Mouse (Mus musculus) CD4-positive helper T cell, adult 2 months (primary cell): ENCODE data around the gene Tmem121b.

ENCODE experiments used
- DNase-seq: peaks from one replicate; pipeline ENCODE4 v3.0.0-alpha.2; 2012; ENCODE audit warnings: low read depth, missing footprints, low spot score

The Tmem121b gene

DNA sequence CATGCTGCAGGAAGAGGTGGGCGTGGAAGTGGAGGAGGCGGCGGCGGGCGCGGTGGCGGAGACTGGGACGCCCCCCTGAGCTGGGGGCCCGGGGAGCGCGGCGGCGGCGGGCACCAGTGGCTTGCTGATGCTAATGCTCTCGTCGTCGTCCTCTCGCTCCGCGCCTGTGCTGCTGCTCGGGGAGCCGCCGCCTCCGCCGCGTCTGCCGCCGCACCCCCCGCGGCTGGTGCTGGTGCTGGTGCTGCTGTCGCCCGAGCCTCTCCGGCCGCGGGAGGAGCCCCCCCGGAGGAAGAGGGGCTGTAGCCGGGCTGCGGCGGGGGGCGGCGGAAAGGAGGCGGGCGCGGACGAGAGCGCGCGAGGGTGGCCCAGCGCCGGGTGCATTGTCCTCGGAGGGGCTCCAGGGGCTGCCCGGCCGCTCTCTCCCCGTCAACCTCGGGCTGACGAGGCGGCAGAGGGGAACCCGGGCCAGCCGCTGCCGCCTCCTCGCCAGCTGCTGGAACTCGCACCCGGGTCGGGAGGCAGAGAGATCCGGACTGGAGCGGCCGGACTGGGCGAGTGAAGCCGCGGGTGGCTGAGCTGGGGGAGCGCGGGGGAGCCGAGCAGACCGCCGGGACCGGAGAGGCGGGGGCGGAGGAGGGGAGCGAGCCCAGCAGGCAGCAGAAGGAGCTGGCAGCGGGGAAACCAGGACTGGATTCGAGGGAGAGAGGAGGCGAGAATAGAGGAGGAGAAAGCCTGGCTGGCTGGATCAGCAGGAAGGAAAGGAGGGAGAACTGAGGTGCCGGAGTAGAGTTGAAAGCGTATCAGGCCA lies at the start of gene Tmem121b:
TSS of gene Tmem121b (minus strand) at position 434 of the 808 bp plus-strand sequence.
- DNase-seq: no peak

DNA sequence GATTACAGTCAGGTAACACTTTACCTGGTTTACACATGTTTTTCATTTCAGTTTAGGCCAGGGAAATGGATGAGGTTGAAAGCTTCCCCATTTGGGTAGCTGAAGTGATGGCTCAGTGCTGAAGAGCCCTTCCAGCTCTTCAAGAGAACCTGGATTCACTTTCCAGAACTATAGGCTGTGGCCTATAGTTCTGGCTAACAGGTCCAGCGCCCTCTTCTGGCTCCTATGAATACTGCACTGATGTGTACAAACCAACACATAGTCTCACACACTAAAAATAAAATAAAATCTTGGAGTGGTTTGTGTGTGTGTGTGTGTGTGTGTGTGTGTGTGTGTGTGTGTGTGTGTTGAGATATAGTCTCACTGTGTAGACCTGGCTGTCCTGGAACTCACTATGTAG lies 48.5 kb upstream of the Tmem121b start:
- no peak for DNase-seq

DNA sequence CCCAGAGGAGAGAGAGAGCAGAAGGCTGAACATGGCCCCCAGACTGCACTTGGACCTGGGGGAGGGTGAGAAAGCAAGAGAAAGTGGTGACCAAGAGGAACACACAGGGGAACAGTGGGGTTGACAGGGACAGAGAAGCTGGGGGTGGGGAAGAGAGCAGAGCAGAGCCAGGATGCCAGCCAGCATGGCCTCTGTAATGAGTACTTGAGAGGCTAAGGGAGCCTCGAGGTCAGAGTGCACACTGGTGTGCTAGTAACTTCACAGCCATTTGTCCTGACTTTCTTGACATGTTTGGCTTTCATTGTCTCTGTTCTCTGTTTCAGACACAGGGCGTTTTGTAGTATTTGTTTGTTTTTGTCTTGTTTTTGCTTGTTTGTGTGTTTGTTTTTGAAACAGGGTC lies 47.8 kb upstream of the Tmem121b start:
- no peak for DNase-seq

DNA sequence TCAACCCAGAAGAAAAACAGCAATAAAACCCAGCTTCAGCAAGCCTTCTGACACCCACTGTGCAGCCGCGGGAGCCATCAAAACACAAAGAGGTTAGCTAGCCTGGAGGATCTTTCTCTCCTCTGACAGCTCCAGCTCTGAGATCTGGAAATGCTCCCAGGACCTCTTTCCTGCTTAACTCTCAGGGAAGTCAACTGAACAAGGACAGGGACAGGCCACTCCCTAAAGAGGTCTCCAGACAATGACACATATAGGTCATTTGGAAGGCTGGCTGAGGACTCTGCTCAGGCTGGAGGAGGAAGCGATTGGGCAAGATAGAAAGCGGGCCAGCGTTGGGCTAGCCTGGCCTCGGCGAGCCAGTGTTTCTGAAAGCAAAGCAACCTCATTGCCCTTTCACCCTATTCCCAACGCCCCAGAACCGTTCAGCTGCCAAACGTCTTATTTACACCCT lies 46.2 kb upstream of the Tmem121b start:
- DNase-seq: no peak

DNA sequence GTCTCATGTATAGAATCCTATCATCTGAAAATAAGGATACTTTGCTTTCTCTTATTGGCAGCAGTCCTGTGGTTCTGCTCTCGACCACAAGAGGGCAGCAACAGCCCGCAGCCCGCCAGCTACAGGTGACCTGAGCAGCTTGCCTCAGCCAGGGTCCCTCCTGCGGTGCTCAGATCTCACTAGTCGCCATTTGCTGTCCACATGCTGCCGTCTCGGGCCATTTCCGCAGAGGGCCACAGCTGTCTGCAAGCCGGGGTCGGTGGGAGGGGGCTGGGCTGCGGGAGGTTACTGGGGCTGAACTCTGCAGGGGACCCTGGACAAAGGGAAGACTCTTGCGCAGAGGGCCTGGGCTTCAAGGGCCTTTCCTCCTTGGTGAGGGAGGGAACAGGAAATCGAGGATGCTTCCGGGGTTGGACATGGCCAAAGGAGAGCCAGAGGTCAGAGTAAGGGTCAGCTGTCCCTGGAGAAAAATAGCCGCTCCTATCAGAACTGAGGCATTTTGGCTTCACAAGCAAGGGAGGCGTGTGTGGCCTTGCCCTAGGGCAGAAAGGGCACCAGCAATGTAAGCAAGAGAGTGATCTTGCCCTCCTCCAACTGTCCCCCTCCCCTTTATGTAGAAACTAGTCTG lies 45.6 kb upstream of the Tmem121b start:
- DNase-seq: peak; percentile 74

GRCm38 (mm10) chr6:120536337-120536736 lies 42.7 kb upstream of the Tmem121b start:
- DNase-seq: peak; percentile 20

DNA sequence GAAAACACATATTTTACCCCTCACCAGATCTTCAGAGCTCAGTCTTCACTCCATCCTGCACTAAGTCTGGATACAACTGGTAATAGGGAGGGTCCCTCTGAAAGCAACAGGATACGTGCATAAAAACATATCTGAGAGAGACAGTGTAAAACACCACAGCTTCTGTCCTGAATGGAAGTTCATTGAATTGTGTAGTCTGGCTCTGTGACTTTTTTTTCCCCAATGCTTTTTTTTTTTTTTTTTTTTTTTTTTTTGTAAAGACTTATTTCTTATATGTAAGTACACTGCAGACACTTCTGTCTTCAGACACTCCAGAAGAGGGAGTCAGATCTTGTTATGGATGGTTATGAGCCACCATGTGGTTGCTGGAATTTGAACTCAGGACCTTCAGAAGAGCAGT lies 39.0 kb upstream of the Tmem121b start:
- DNase-seq: no peak

DNA sequence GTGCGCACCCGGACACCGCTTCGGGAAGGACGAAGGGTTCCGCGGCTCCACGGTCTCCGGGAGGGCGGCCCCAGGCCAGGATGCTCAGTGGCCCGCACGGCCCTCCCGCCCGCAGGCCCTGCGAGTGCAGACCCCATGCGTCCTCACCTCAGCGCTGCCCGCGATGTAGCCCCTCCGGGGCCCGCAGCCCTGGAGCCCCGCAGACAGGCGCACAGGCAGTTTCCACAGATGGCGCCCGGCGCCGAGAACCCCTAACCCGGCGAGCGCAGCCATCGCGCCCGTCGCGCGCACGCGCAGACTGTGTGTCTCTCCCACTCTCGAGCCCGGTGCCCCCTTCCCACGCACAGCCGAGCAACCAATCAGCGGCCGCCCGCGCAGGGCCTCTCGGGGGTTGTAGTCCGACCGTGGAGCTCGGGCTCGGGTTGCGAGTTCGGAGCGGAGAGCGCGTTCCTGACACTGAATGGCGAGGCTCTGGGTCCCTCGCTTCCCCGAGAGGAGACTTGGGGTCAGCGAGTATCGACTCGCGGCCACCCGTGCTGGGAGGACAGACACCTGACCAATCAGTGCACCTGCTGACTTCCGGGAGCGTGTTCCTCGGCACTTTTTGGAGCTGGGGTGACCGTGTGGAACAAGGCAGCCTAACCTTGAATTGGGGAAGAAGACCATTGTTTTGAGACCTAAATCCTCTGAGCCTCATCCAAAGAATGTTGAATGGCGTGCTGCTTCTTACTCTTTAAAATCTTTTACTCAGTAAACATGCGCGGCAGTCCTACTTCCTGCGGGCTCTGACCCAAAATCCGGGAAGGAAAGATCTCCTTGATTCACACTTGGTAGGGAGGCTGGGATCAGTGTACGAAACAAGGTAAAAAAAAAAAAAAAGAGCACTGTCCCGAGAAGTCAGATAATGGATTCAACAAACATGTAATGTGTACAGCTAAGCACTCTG lies 37.7 kb upstream of the Tmem121b start, which contains the start of gene Hdhd5:
TSS of gene Hdhd5 (minus strand) at position 300 of the 946 bp plus-strand sequence.
- peak; percentile 96 for DNase-seq

- peak; percentile 71 for DNase-seq
Observed at GRCm38 (mm10) chr6:120529123-120529522, 35.5 kb upstream of the Tmem121b start.

GRCm38 (mm10) chr6:120524796-120525195 lies 31.2 kb upstream of the Tmem121b start:
- no peak for DNase-seq

- no peak for DNase-seq
Observed at GRCm38 (mm10) chr6:120519647-120520046, 26.0 kb upstream of the Tmem121b start.

DNA sequence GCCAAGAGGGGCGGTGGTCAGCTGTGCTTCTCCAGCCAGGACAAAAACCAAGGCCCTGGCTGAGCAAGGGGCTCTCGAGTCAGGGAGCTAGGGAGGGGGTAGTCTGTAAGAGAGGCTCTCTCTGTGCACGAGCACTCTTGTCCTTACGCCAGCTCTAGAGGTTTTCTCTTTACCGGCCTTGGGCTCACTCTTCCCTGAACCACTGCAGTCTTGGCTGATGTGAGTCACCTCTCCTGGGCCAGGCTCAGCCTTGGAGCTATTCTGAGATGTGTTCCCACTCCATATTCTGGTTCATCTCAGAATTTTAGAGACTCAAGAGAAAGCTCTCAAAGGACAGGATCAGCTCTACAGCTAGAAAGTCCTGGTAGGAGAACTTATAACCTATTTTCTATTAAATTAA lies 23.7 kb upstream of the Tmem121b start:
- no peak for DNase-seq

GRCm38 (mm10) chr6:120516879-120517278 lies 23.3 kb upstream of the Tmem121b start:
- DNase-seq: no peak

DNA sequence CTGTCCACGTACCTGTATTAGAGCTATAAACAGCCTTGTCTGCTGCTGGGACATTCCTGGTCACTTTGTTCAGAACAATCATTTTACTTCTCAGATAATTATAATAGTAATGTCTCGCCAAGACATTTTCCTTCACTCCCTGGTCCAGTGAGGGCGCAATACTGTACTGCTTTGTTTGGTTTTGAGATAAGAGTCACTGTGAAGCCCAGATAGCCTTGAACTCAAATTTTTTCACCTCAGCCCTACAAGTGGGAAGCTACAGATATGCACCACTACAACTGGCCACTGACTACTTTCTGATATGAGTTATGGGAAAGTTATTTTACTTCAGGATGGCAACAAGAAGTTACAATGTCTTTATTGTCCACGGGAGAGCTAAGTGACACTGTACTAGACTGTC lies 22.8 kb upstream of the Tmem121b start:
- DNase-seq: no peak

DNA sequence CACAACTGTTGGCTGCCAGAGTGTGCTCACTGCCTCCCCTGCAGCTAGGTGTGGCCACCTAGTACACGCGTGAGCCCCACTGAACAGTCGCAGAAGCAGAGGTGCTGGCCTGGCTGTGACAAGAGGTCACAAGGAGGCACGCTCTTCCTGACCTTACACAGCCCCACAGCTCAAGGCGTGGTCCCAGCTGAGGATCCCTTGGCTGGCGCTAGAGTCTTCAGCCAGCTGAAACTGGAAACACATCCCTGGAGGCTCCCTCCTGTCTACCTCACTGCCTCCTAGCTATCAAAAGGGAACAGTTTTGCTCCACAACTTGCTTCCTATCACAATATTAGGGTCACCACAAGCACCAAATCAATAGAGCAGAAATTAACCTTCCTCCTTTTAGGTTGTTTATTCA lies 17.6 kb upstream of the Tmem121b start:
- DNase-seq: no peak

DNA sequence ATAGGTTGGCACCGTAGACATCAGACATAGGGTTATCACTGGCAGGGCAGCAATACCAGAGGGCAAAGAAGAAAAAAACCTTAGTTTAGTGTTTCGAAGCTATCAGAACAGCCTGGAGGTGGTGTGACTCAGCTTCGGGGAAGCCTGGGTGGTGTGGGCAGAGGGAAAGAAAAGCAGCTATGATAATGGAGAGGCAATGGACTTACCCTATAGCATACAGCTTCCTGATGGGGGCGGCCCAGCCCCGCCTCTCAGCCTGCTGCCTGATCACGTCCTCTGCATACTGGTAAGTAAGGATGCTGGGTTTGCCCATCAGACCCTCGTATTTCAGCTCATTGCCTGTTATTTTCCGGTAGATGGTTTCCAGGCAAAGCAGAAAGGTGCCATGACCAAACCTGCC lies 16.8 kb upstream of the Tmem121b start:
- DNase-seq: no peak

DNA sequence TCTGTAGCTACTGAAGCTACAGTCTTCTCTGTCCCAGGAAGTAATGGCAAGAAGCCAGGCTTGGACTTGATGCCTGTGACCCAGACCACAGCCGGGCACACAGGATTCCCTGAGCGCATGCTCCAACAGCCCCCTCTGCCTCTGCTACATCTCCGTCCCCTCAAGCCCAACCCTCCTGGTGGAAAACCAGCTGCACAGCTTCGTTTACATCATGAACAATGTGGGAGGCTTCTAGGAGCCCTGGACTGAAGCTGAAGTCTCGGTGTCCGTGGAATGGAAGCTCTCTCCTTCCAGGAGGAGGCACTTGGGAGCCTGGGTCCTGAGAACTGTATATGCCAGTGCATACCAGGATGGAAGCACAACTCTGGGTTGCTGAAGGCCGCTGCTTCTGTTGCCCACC lies 16.4 kb upstream of the Tmem121b start:
- no peak for DNase-seq

DNA sequence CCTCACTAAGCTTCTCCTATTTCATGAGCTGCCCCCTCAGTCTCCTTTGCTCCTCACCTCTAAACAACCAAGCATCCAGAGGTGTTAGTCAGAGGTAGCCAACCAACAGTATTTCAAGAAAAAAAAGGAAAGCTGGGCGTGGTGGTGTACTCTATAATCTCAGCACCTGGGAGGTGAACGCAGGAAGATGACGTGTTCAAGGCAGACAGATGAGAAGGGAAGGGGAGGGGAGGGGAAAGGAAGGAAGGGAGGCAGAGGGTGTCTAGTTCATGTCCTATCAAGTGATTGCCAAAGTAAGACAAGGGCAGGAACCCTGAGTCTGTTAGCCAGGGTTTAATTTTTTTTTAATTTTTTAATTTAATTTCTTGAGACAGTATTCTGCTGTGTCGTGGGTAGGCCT lies 15.0 kb upstream of the Tmem121b start:
- no peak for DNase-seq

- no peak for DNase-seq
Observed at GRCm38 (mm10) chr6:120505531-120505930, 11.9 kb upstream of the Tmem121b start.

- DNase-seq: no peak
Observed at GRCm38 (mm10) chr6:120504051-120504450, 10.4 kb upstream of the Tmem121b start.

- no peak for DNase-seq
Observed at GRCm38 (mm10) chr6:120496544-120496943, 2.9 kb upstream of the Tmem121b start.
